Mouse (Mus musculus) E14TG2a.4 (cell line): ENCODE measurements around the gene Ankrd54.

Experiments used
- CTCF ChIP-seq: conservative IDR thresholded peaks from 2 replicates; pipeline ENCODE4 v1.5.1; 2014; ENCODE audit warnings: low read length
- POU5F1 ChIP-seq: IDR thresholded peaks from 2 replicates; pipeline ENCODE4 v1.6.1; 2014; ENCODE audit warnings: low read length, borderline replicate concordance

GRCm38 (mm10) chr15:79040501-79041416, 21.9 kb downstream of the Ankrd54 start:
- no peak for TF ChIP-seq CTCF
- TF ChIP-seq POU5F1, result no peak
